Mouse (Mus musculus) hindbrain, embryonic 12.5 days (tissue): Measurements from ENCODE around the gene Clca4b. TPM values are rescaled to one million over a fixed set of nuclear protein-coding genes. Genes with fewer than 3 reads are reported as not detected.
"Not testable (repeated sequence)": the region's sequence is repeated elsewhere in the genome, so short reads cannot be mapped to it uniquely, and the experiment has no call there.

ENCODE experiments used
- ATAC-seq: fragments of 200-750 bp; cut with Nextera tagmentation; 2 replicates; pipeline ENCODE4 v1.8.0; 2017; ENCODE audit warnings: moderate TSS enrichment; ENCODE audit not compliant: low FRiP score
- H3K27ac ChIP-seq: fragments of 300-500 bp; sonication (generic); 2 replicates; pipeline ENCODE4 v1.5.1; 2016; ENCODE audit warnings: mild to moderate bottlenecking
- H3K27me3 ChIP-seq: fragments of 300-500 bp; sonication (generic); 2 replicates; pipeline ENCODE4 v1.6.1; 2016; ENCODE audit warnings: mild to moderate bottlenecking
- H3K36me3 ChIP-seq: fragments of 300-500 bp; sonication (generic); 2 replicates; pipeline ENCODE4 v1.6.1; 2016; ENCODE audit warnings: mild to moderate bottlenecking
- H3K4me1 ChIP-seq: fragments of 300-500 bp; sonication (generic); 2 replicates; pipeline ENCODE4 v1.6.1; 2016
- H3K4me2 ChIP-seq: fragments of 300-500 bp; sonication (generic); replicated peaks from 2 replicates; pipeline ENCODE4 v1.6.1; 2016; ENCODE audit warnings: mild to moderate bottlenecking
- H3K4me3 ChIP-seq: fragments of 300-500 bp; sonication (generic); 2 replicates; pipeline ENCODE4 v1.5.1; 2016; ENCODE audit warnings: mild to moderate bottlenecking
- H3K9ac ChIP-seq: fragments of 300-500 bp; sonication (generic); 2 replicates; pipeline ENCODE4 v1.6.1; 2016; ENCODE audit warnings: mild to moderate bottlenecking, moderate library complexity
- H3K9me3 ChIP-seq: fragments of 300-500 bp; sonication (generic); replicated peaks from 2 replicates; pipeline ENCODE4 v1.6.1; 2016; ENCODE audit warnings: mild to moderate bottlenecking
- WGBS: fragments of 180-500 bp; shearing (Covaris S2); methylation state at CpG from one replicate; pipeline ENCODE4 v1.1.7; 2016; 5-methylcytosine and 5-hydroxymethylcytosine counted together
- polyA plus RNA-seq: library from polyadenylated mRNA; unstranded; fragments of >200 nt; fragmentation: Nextera tagmentation; extraction: Ambion mirVana; gene quantifications from 2 replicates; pipeline ENCODE4 v1.2.1, GENCODE M21; 2016

Gene Clca4b
- polyA plus RNA-seq, 1 experiment from 2014 or later = not detected

- Histone ChIP-seq H3K4me3 (no peak overlapping the region), H3K27ac (no peak overlapping the region), H3K27me3 (no peaks in the 10 kb centered on the region), H3K9me3 (no peaks in the 10 kb centered on the region), H3K36me3 (no peaks in the 10 kb centered on the region), H3K4me1 (no peaks in the 10 kb centered on the region), H3K9ac (no peak overlapping the region), H3K4me2 (no peak overlapping the region)
- no peak for ATAC-seq
- 83% methylated on average over 2 of the region's 2 CpGs for WGBS
Measured at GRCm38 (mm10) chr3:144897042-144897678, 35.2 kb downstream of the Clca4b start.

DNA sequence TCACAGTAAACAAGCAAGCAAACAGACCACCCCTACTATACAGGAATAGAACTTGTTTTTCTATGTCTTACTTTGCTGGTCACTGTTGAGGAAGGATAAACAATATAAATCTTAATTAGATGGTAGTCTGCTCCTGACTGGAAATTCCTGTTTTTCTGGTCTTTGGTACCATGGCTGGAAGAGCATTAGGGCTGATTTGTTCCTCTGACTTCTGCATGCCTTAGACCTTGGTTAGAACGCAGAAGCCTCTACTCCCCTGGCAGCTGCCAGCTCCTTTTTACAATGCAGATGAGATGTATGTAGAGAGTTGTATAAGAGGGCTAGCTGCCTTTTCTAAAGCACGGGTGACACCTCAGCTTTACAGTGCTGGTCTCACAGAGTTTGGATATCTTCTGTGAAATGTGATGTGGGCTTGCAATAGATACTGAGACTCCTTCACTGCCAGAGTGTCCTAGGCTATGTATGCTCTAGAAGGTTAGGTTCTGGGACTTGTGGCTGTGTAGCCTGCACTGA is 42.0 kb downstream of the Clca4b start:
- Histone ChIP-seq H3K9me3 (no peaks in the 10 kb centered on the region), H3K36me3 (no peaks in the 10 kb centered on the region), H3K27me3 (no peaks in the 10 kb centered on the region), H3K4me3 (no peak overlapping the region), H3K4me2 (no peak overlapping the region), H3K27ac (no peak overlapping the region), H3K4me1 (no peaks in the 10 kb centered on the region), H3K9ac (no peak overlapping the region)
- ATAC-seq = no peak
- WGBS = 50% methylated on average over 2 of the region's 2 CpGs

DNA sequence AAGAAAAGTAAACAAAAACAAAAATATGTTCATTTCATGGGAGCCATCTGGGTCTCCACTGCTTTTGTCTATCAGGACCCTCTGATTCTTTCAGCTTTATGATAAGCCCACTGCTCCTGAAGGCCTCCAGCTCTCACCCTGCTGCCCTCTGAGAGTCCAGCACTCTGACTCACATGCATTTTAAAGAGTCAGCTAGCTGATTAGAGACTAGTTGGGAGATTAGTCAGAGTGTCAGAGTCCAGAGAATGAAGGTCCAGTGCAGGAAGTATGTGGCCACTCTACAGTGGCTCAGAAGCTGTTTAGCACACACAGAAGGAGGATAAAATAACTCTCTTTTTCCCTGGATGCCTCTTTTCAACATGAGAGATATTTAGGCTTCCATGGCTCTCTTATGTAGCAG is 45.4 kb downstream of the Clca4b start:
- ATAC-seq = no peak
- Histone ChIP-seq H3K27me3 (no peaks in the 10 kb centered on the region), H3K36me3 (no peaks in the 10 kb centered on the region), H3K27ac (no peak overlapping the region), H3K4me3 (no peak overlapping the region), H3K4me2 (no peak overlapping the region), H3K9ac (no peak overlapping the region), H3K4me1 (no peaks in the 10 kb centered on the region), H3K9me3 (no peaks in the 10 kb centered on the region)

DNA sequence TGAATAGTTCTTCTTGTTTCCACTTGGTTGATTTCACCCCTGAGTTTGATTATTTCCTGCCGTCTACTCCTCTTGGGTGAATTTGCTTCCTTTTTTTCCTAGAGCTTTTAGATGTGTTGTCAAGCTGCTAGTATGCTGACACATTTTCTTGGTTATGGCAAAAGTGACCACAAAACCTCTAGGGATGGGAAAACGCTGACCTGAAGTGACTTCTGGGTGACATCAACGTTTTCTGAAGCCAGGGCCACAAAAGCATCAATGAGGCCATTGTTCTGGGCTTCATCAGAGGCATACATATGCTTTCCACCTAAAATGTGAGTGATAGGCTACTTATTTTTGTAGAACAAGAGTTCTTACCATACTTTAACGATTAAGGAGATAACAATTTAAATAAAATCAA is 60.3 kb downstream of the Clca4b start:
- not testable (repeated sequence) for ATAC-seq, H3K27ac ChIP-seq
- WGBS = 32% methylated on average over 4 of the region's 4 CpGs

More for the DNA sequence above, 60.3 kb downstream of the Clca4b start:
- H3K4me2 ChIP-seq, H3K4me1 ChIP-seq, H3K4me3 ChIP-seq, H3K9ac ChIP-seq, H3K27me3 ChIP-seq, H3K9me3 ChIP-seq, H3K36me3 ChIP-seq: not testable (repeated sequence)

Other genes with a start within 250 kb of the Clca4b start
- gene Sh3glb1, start 212.2 kb downstream of the Clca4b start, polyA plus RNA-seq = 115 and 123 TPM in 2 replicates
- 0.06 and 0.42 TPM in 2 replicates for gene Clca3a1, start 171.6 kb downstream of the Clca4b start, polyA plus RNA-seq
- 0.09 TPM in 1 of 2 replicates, not detected in the other for gene Clca3a2, start 113.0 kb downstream of the Clca4b start, polyA plus RNA-seq
- gene Clca3b, start 83.2 kb downstream of the Clca4b start, polyA plus RNA-seq = not detected in 2 replicates
- gene Clca4a, start 42.5 kb upstream of the Clca4b start, polyA plus RNA-seq = not detected in 2 replicates
- gene Clca1, start 100.2 kb upstream of the Clca4b start, polyA plus RNA-seq = not detected in 2 replicates
- gene Clca2, start 166.9 kb upstream of the Clca4b start, polyA plus RNA-seq = 0.08 TPM in 2 replicates
- 24.8 and 26.6 TPM in 2 replicates for gene Odf2l, start 186.1 kb upstream of the Clca4b start, polyA plus RNA-seq